Mouse (Mus musculus) liver, embryonic 14.5 days (tissue): ENCODE measurements at regions not wholly inside any gene's neighbourhood (a gene's known extent, or its start where the extent isn't known, plus 50 kb on each side); places are given as distances from the start of the nearest gene placed in this dataset.

Experiments
- ATAC-seq: fragments of 200-750 bp; cut with Nextera tagmentation; 2 replicates; pipeline ENCODE4 v1.8.0; 2017; ENCODE audit warnings: moderate number of reproducible peaks, mild to moderate bottlenecking, moderate library complexity; ENCODE audit not compliant: insufficient read depth
- DNase-seq, 3 experiments: peaks; one replicate each; pipeline ENCODE4 v3.0.0-alpha.2; 2012 to 2013; ENCODE audit warnings: low read depth in 3 of 3, low spot score in 3 of 3
- H3K27ac ChIP-seq: fragments of 300-500 bp; sonication (generic); 2 replicates; pipeline ENCODE4 v1.5.1; 2014; ENCODE audit warnings: moderate library complexity, mild to moderate bottlenecking, control low read depth, inconsistent platforms
- H3K27me3 ChIP-seq: fragments of 300-500 bp; sonication (generic); 2 replicates; pipeline ENCODE4 v1.6.1; 2014; ENCODE audit warnings: mild to moderate bottlenecking, low read length, moderate library complexity; ENCODE audit not compliant: control insufficient read depth, insufficient read depth
- H3K36me3 ChIP-seq: fragments of 300-500 bp; sonication (generic); replicated peaks from 2 replicates; pipeline ENCODE4 v1.6.1; 2014; ENCODE audit warnings: low read depth; ENCODE audit not compliant: control insufficient read depth, insufficient read depth
- H3K4me1 ChIP-seq, 2 experiments: fragments of 200-500 bp in 1 of 2; fragments of 300-500 bp in 1 of 2; sonication (generic) in 1 of 2; replicated peaks; 2 replicates each; pipeline ENCODE4 v1.6.1; 2012 to 2014; ENCODE audit warnings: antibody characterized with exemption in 1 of 2, inconsistent platforms in 1 of 2, low read length in 1 of 2; ENCODE audit not compliant: control insufficient read depth in 2 of 2, insufficient read depth in 2 of 2
- H3K4me2 ChIP-seq: fragments of 300-500 bp; sonication (generic); 2 replicates; pipeline ENCODE4 v1.6.1; 2014; ENCODE audit warnings: low read depth, mild to moderate bottlenecking, control low read depth, moderate library complexity
- H3K4me3 ChIP-seq, 2 experiments: fragments of 200-500 bp in 1 of 2; fragments of 300-500 bp in 1 of 2; sonication (generic) in 1 of 2; 2 replicates each; pipeline ENCODE4 v1.5.1; 2012 to 2014; ENCODE audit warnings: low read depth in 2 of 2, low read length in 2 of 2, mild to moderate bottlenecking in 2 of 2, control low read depth in 1 of 2, inconsistent platforms in 1 of 2, moderate library complexity in 1 of 2; ENCODE audit not compliant: insufficient read depth in 1 of 2
- H3K9ac ChIP-seq: fragments of 300-500 bp; sonication (generic); replicated peaks from 2 replicates; pipeline ENCODE4 v1.6.1; 2014; ENCODE audit warnings: mild to moderate bottlenecking, control low read depth, moderate library complexity
- H3K9me3 ChIP-seq: fragments of 300-500 bp; sonication (generic); 2 replicates; pipeline ENCODE4 v1.6.1; 2016; ENCODE audit warnings: low read length, mixed read lengths; ENCODE audit not compliant: control insufficient read depth
- CTCF ChIP-seq: IDR thresholded peaks from 2 replicates; pipeline ENCODE4 v1.5.1; 2016; ENCODE audit warnings: antibody characterized with exemption, low read depth, control low read depth
- EP300 ChIP-seq: IDR thresholded peaks from 2 replicates; pipeline ENCODE4 v1.6.1; 2016; ENCODE audit warnings: antibody characterized with exemption, low read depth
- WGBS: fragments of 180-500 bp; shearing (Covaris S2); extraction: QIAGEN DNeasy Blood & Tissue Kit; methylation state at CpG from one replicate; pipeline ENCODE4 v1.1.7; 2014; ENCODE audit not compliant: insufficient replicate concordance; 5-methylcytosine and 5-hydroxymethylcytosine counted together

DNA sequence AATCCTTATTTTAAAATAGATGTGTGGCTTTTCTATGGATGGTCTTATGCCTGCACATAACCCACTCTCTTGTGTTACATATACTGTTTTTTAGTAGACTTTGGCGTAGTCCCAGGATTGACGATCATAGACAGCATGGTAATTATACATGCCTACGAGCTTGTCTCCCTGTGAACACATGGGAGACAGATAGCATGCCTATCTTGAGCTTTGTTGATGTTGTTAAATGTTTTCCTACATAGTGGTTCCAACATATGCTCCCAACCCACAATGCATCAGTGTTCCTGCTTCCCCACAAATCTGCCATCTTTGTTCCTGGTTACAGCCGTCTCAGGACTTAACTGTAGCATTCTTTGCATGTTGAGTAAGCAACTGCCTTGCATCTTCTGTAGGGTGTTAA lies 153.6 kb upstream of the Ankrd55 start:
- H3K4me1 ChIP-seq, result no peaks in the 10 kb centered on the region
- no peak for TF ChIP-seq CTCF
- TF ChIP-seq EP300, result no peak
- H3K9me3 ChIP-seq, result no peaks in the 10 kb centered on the region
- H3K9ac ChIP-seq, result no peak overlapping the region
- no peak overlapping the region for H3K4me3 ChIP-seq
- H3K27me3 ChIP-seq, result no peaks in the 10 kb centered on the region
- ATAC-seq (no peak), DNase-seq (no peak)
- H3K27ac ChIP-seq, result no peak overlapping the region
- no peaks in the 10 kb centered on the region for H3K36me3 ChIP-seq
- WGBS, result 74% methylated on average over 4 of the region's 4 CpGs
- H3K4me2 ChIP-seq, result no peak overlapping the region

DNA sequence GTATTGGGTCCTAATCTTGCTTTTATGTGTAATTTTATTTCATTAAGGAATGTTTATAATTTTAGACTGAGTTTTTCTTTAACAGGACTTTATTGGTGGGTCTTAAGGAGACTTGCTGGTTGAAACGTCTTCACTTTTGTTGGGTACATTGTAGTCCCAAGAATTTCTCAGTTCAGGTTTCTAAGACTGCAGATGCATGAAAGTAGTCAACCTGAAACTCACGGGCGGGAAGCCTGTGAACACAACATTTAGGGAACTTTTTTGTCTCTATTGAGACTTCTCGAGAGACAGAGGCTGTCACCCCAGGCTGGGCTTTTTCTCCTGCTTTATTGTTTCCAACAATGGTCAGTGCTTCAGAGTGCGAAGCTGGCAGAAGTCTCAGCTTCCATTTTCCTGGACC lies 152.5 kb upstream of the Ankrd55 start:
- Histone ChIP-seq H3K36me3 (no peaks in the 10 kb centered on the region), H3K4me3 (no peak overlapping the region), H3K9me3 (no peaks in the 10 kb centered on the region), H3K27me3 (no peaks in the 10 kb centered on the region), H3K9ac (no peak overlapping the region), H3K4me1 (no peaks in the 10 kb centered on the region), H3K27ac (no peak overlapping the region), H3K4me2 (no peak overlapping the region)
- TF ChIP-seq CTCF (no peak), EP300 (no peak)
- 67% methylated on average over 5 of the region's 5 CpGs for WGBS
- no peak for DNase-seq
- no peak for ATAC-seq

GRCm38 (mm10) chr13:112136850-112137249 lies 151.4 kb upstream of the Ankrd55 start:
- no peak overlapping the region for H3K4me3 ChIP-seq
- no peak overlapping the region for H3K9ac ChIP-seq
- no peak overlapping the region for H3K27ac ChIP-seq
- DNase-seq (no peak), ATAC-seq (no peak)
- no peak overlapping the region for H3K4me2 ChIP-seq
- TF ChIP-seq CTCF (no peak), EP300 (no peak)
- H3K4me1 ChIP-seq, result no peaks in the 10 kb centered on the region
- H3K36me3 ChIP-seq, result no peaks in the 10 kb centered on the region
- H3K9me3 ChIP-seq, result no peaks in the 10 kb centered on the region
- no peaks in the 10 kb centered on the region; the same call in 1 of the 2 replicates for H3K27me3 ChIP-seq
- 9% methylated on average over 1 of the region's 1 CpGs for WGBS

GRCm38 (mm10) chr13:112140871-112141270 lies 147.4 kb upstream of the Ankrd55 start:
- Histone ChIP-seq H3K4me3 (no peak overlapping the region), H3K27ac (no peak overlapping the region), H3K9me3 (no peaks in the 10 kb centered on the region), H3K9ac (no peak overlapping the region), H3K36me3 (no peaks in the 10 kb centered on the region), H3K27me3 (no peaks in the 10 kb centered on the region; the same call in 1 of the 2 replicates), H3K4me2 (no peak overlapping the region), H3K4me1 (no peaks in the 10 kb centered on the region)
- DNase-seq (no peak), ATAC-seq (no peak)
- TF ChIP-seq CTCF (no peak), EP300 (no peak)
- 60% methylated on average over 5 of the region's 5 CpGs for WGBS

- ATAC-seq, result no peak
- Histone ChIP-seq H3K4me2 (no peak overlapping the region), H3K9ac (no peak overlapping the region), H3K4me3 (no peak overlapping the region), H3K27ac (no peak overlapping the region), H3K36me3 (no peaks in the 10 kb centered on the region), H3K4me1 (no peaks in the 10 kb centered on the region), H3K9me3 (no peaks in the 10 kb centered on the region), H3K27me3 (no peaks in the 10 kb centered on the region; the same call in 1 of the 2 replicates)
- no peak for TF ChIP-seq EP300
- TF ChIP-seq CTCF, result no peak
- WGBS, result 60% methylated on average over 7 of the region's 7 CpGs
- DNase-seq, result no peak
Observed at GRCm38 (mm10) chr13:112144393-112145348, 143.6 kb upstream of the Ankrd55 start.
